Mouse (Mus musculus): ENCODE results near the gene Otos. TPM values are rescaled to one million over a fixed set of nuclear protein-coding genes. Genes with fewer than 3 reads are reported as not detected.

Otos gene
- polyA plus RNA-seq, 1 experiment from 2014 or later = 0.64 TPM

GRCm38 (mm10) chr1:92638181-92638580 lies 10.5 kb downstream of the Otos start:
- H3K27ac ChIP-seq (ENCODE audit: low read length) = no peak overlapping the region
- no peak overlapping the region for H3K4me2 ChIP-seq (replicated peaks; ENCODE audit: low read depth, low read length)
- no peaks in the 10 kb centered on the region for H3K9me3 ChIP-seq (ENCODE audit: low read length)
- no peak overlapping the region for H3K9ac ChIP-seq (replicated peaks; ENCODE audit: low read length)
- no peaks in the 10 kb centered on the region for H3K27me3 ChIP-seq (ENCODE audit: insufficient read depth, low read length)
- 91% methylated on average over 3 of the region's 3 CpGs for WGBS
- peaks cover 32% of the 10 kb centered on the region for H3K36me3 ChIP-seq (ENCODE audit: insufficient read depth, low read length)
- H3K4me1 ChIP-seq (ENCODE audit: insufficient read depth, low read length) = peaks cover 15% of the 10 kb centered on the region
- no peak overlapping the region for H3K4me3 ChIP-seq (ENCODE audit: low read length)
- ATAC-seq (ENCODE audit: low FRiP score, low TSS enrichment) = no peak

- no peak for ATAC-seq (ENCODE audit: low FRiP score, low TSS enrichment)
- 86% methylated on average over 15 of the region's 15 CpGs for WGBS
- Histone ChIP-seq H3K9me3 (ENCODE audit: low read length) (no peaks in the 10 kb centered on the region), H3K4me1 (ENCODE audit: insufficient read depth, low read length) (peaks cover 15% of the 10 kb centered on the region), H3K4me2 (replicated peaks; ENCODE audit: low read depth, low read length) (no peak overlapping the region), H3K9ac (replicated peaks; ENCODE audit: low read length) (no peak overlapping the region), H3K36me3 (ENCODE audit: insufficient read depth, low read length) (peaks cover 32% of the 10 kb centered on the region), H3K4me3 (ENCODE audit: low read length) (no peak overlapping the region), H3K27me3 (ENCODE audit: insufficient read depth, low read length) (no peaks in the 10 kb centered on the region), H3K27ac (ENCODE audit: low read length) (no peak overlapping the region)
Measured at GRCm38 (mm10) chr1:92637501-92638172, 11.0 kb downstream of the Otos start.

DNA sequence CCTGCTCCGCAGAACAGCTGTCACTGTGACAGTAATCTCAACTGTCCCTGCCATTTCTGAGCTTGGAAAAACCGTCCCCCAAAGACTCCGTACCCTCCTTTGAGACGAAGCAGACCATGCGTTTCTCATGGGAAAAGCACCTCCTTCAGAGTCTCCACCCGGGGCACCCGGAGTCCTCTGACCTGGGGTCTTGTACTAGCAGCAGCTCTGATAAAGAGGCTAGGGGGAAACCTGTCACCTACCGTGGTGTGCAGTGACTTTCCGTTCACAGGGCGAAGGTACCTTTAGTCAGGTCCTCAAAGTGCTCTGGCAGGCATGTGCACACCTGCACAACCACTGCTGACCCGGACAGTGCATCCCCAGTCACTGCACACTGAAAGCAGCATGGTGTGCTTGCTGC lies 12.0 kb downstream of the Otos start:
- no peaks in the 10 kb centered on the region for H3K9me3 ChIP-seq (ENCODE audit: low read length)
- 91% methylated on average over 11 of the region's 11 CpGs for WGBS
- H3K4me3 ChIP-seq (ENCODE audit: low read length) = no peak overlapping the region
- ATAC-seq (ENCODE audit: low FRiP score, low TSS enrichment) = no peak
- H3K36me3 ChIP-seq (ENCODE audit: insufficient read depth, low read length) = peaks cover 32% of the 10 kb centered on the region
- no peak overlapping the region for H3K4me2 ChIP-seq (replicated peaks; ENCODE audit: low read depth, low read length)
- H3K27me3 ChIP-seq (ENCODE audit: insufficient read depth, low read length) = no peaks in the 10 kb centered on the region
- no peak overlapping the region for H3K27ac ChIP-seq (ENCODE audit: low read length)
- H3K9ac ChIP-seq (replicated peaks; ENCODE audit: low read length) = no peak overlapping the region
- H3K4me1 ChIP-seq (ENCODE audit: insufficient read depth, low read length) = peaks cover 10% of the 10 kb centered on the region

- WGBS = 87% methylated on average over 8 of the region's 8 CpGs
- Histone ChIP-seq H3K4me3 (ENCODE audit: low read length) (no peak overlapping the region), H3K27me3 (ENCODE audit: insufficient read depth, low read length) (no peaks in the 10 kb centered on the region), H3K9me3 (ENCODE audit: low read length) (no peaks in the 10 kb centered on the region), H3K4me1 (ENCODE audit: insufficient read depth, low read length) (peaks cover 8% of the 10 kb centered on the region), H3K27ac (ENCODE audit: low read length) (no peak overlapping the region), H3K4me2 (replicated peaks; ENCODE audit: low read depth, low read length) (no peak overlapping the region), H3K36me3 (ENCODE audit: insufficient read depth, low read length) (peaks cover 32% of the 10 kb centered on the region), H3K9ac (replicated peaks; ENCODE audit: low read length) (no peak overlapping the region)
- no peak for ATAC-seq (ENCODE audit: low FRiP score, low TSS enrichment)
Measured at GRCm38 (mm10) chr1:92636015-92636414, 12.6 kb downstream of the Otos start.

- ATAC-seq (ENCODE audit: low FRiP score, low TSS enrichment) = no peak
- no peak overlapping the region for H3K4me3 ChIP-seq (ENCODE audit: low read length)
- H3K9me3 ChIP-seq (ENCODE audit: low read length) = no peaks in the 10 kb centered on the region
- no peaks in the 10 kb centered on the region for H3K27me3 ChIP-seq (ENCODE audit: insufficient read depth, low read length)
- no peak overlapping the region for H3K27ac ChIP-seq (ENCODE audit: low read length)
- H3K36me3 ChIP-seq (ENCODE audit: insufficient read depth, low read length) = peaks cover 32% of the 10 kb centered on the region
- WGBS = 85% methylated on average over 4 of the region's 4 CpGs
- H3K4me2 ChIP-seq (replicated peaks; ENCODE audit: low read depth, low read length) = no peak overlapping the region
- H3K4me1 ChIP-seq (ENCODE audit: insufficient read depth, low read length) = no peaks in the 10 kb centered on the region; the same call in 1 of the 2 replicates
- H3K9ac ChIP-seq (replicated peaks; ENCODE audit: low read length) = no peak overlapping the region
Measured at GRCm38 (mm10) chr1:92634976-92635599, 13.6 kb downstream of the Otos start.

GRCm38 (mm10) chr1:92634569-92634968 lies 14.1 kb downstream of the Otos start:
- H3K9me3 ChIP-seq (ENCODE audit: low read length) = no peaks in the 10 kb centered on the region
- ATAC-seq (ENCODE audit: low FRiP score, low TSS enrichment) = no peak
- no peak overlapping the region for H3K4me2 ChIP-seq (replicated peaks; ENCODE audit: low read depth, low read length)
- no peak overlapping the region for H3K9ac ChIP-seq (replicated peaks; ENCODE audit: low read length)
- H3K4me3 ChIP-seq (ENCODE audit: low read length) = no peak overlapping the region
- no peaks in the 10 kb centered on the region for H3K4me1 ChIP-seq (ENCODE audit: insufficient read depth, low read length)
- no peak overlapping the region for H3K27ac ChIP-seq (ENCODE audit: low read length)
- peaks cover 32% of the 10 kb centered on the region for H3K36me3 ChIP-seq (ENCODE audit: insufficient read depth, low read length)
- 55% methylated on average over 1 of the region's 1 CpGs for WGBS
- no peaks in the 10 kb centered on the region for H3K27me3 ChIP-seq (ENCODE audit: insufficient read depth, low read length)

GRCm38 (mm10) chr1:92633726-92634125 lies 14.9 kb downstream of the Otos start:
- no peak overlapping the region for H3K4me3 ChIP-seq (ENCODE audit: low read length)
- no peak overlapping the region for H3K27ac ChIP-seq (ENCODE audit: low read length)
- no peak overlapping the region for H3K4me2 ChIP-seq (replicated peaks; ENCODE audit: low read depth, low read length)
- no peaks in the 10 kb centered on the region for H3K4me1 ChIP-seq (ENCODE audit: insufficient read depth, low read length)
- ATAC-seq (ENCODE audit: low FRiP score, low TSS enrichment) = no peak
- H3K27me3 ChIP-seq (ENCODE audit: insufficient read depth, low read length) = no peaks in the 10 kb centered on the region
- peaks cover 25% of the 10 kb centered on the region for H3K36me3 ChIP-seq (ENCODE audit: insufficient read depth, low read length)
- no peak overlapping the region for H3K9ac ChIP-seq (replicated peaks; ENCODE audit: low read length)
- H3K9me3 ChIP-seq (ENCODE audit: low read length) = no peaks in the 10 kb centered on the region
- 85% methylated on average over 8 of the region's 8 CpGs for WGBS

DNA sequence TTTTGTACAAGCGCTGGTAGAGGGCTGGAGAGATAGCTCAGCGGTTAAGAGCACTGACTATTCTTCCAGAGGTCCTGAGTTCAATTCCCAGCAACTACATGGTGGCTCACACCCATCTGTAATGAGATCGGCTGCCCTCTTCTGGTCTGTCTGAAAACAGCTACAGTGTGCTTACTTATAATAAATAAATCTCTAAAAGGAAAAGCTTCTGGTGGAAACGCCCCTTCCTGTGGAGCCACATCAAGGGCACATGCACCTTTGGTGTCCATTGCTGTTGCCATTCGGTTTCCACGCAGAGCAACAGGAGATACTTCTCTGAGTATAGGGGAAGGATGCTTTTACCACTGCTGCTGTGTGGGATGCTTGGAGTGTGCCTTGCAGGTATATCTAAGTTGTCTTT lies 15.7 kb downstream of the Otos start:
- no peak overlapping the region for H3K4me3 ChIP-seq (ENCODE audit: low read length)
- no peak for ATAC-seq (ENCODE audit: low FRiP score, low TSS enrichment)
- WGBS = 70% methylated on average over 6 of the region's 6 CpGs

DNA sequence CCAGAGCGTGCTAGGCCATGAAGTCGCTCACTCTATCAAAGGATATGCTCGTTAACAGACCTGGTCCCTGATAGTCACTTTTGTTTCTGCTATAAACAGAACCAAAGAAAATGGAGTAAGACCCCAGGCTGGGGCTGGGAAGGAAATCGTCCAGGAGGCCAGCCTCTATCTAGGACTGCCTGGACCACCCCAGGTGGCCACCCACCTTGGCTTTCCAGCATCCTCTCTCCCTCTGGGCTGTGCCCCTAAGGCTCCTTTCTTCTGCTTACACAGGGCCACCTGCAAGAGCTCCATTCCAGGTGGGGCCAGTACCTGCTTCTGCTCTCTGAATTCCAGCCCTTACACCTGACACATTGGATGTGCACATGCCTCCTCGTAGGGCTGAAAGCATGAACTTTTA lies 16.4 kb downstream of the Otos start:
- Histone ChIP-seq H3K9ac (replicated peaks; ENCODE audit: low read length) (no peak overlapping the region), H3K27ac (ENCODE audit: low read length) (no peak overlapping the region), H3K36me3 (ENCODE audit: insufficient read depth, low read length) (peaks cover 13% of the 10 kb centered on the region; the same call in 1 of the 2 replicates), H3K27me3 (ENCODE audit: insufficient read depth, low read length) (no peaks in the 10 kb centered on the region), H3K9me3 (ENCODE audit: low read length) (no peaks in the 10 kb centered on the region), H3K4me1 (ENCODE audit: insufficient read depth, low read length) (no peaks in the 10 kb centered on the region), H3K4me2 (replicated peaks; ENCODE audit: low read depth, low read length) (no peak overlapping the region), H3K4me3 (ENCODE audit: low read length) (no peak overlapping the region)
- no peak for ATAC-seq (ENCODE audit: low FRiP score, low TSS enrichment)
- 78% methylated on average over 5 of the region's 5 CpGs for WGBS

More for the DNA sequence above, 15.7 kb downstream of the Otos start:
- no peaks in the 10 kb centered on the region for H3K9me3 ChIP-seq (ENCODE audit: low read length)
- H3K4me2 ChIP-seq (replicated peaks; ENCODE audit: low read depth, low read length) = no peak overlapping the region
- H3K4me1 ChIP-seq (ENCODE audit: insufficient read depth, low read length) = no peaks in the 10 kb centered on the region
- H3K27ac ChIP-seq (ENCODE audit: low read length) = no peak overlapping the region
- no peak overlapping the region for H3K9ac ChIP-seq (replicated peaks; ENCODE audit: low read length)
- peaks cover 21% of the 10 kb centered on the region for H3K36me3 ChIP-seq (ENCODE audit: insufficient read depth, low read length)
- no peaks in the 10 kb centered on the region for H3K27me3 ChIP-seq (ENCODE audit: insufficient read depth, low read length)

DNA sequence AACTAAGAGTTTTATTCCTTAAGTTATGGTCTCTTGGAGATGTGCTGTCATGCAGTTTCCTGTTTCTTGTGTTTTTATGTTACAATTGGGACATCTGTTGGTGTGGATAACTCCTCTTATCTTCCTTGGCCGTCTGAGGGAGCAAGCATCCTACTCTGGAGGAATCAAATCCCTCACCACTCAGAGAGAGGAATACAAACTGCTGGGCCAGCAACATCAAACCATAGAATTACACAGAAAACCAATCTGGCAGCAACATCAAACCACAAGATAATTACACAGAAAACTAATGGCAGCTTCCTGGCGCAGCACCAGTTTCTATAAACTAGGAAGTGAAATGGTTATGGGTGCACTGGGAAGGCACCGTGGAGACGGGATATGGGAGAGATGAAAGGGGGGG lies 20.4 kb downstream of the Otos start:
- Histone ChIP-seq H3K27ac (ENCODE audit: low read length) (no peak overlapping the region), H3K9me3 (ENCODE audit: low read length) (no peaks in the 10 kb centered on the region), H3K4me3 (ENCODE audit: low read length) (no peak overlapping the region), H3K4me2 (replicated peaks; ENCODE audit: low read depth, low read length) (no peak overlapping the region), H3K27me3 (ENCODE audit: insufficient read depth, low read length) (no peaks in the 10 kb centered on the region), H3K9ac (replicated peaks; ENCODE audit: low read length) (no peak overlapping the region), H3K36me3 (ENCODE audit: insufficient read depth, low read length) (no peaks in the 10 kb centered on the region), H3K4me1 (ENCODE audit: insufficient read depth, low read length) (no peaks in the 10 kb centered on the region)
- no peak for ATAC-seq (ENCODE audit: low FRiP score, low TSS enrichment)
- 54% methylated on average over 4 of the region's 4 CpGs for WGBS

Measured in kidney, embryonic 16.5 days (tissue).